Mouse (Mus musculus) NIH3T3 (cell line): Measurements from ENCODE around the gene Ddx21.
A peak's percentile ranks its signal among the peaks of the same experiment; 100 is the strongest.
"Not testable (repeated sequence)": the region's sequence is repeated elsewhere in the genome, so short reads cannot be mapped to it uniquely, and the experiment has no call there.

Source experiments
- DNase-seq: peaks from one replicate; pipeline ENCODE4 v3.0.0-alpha.2; 2012; ENCODE audit warnings: low read depth

The Ddx21 gene

GRCm38 (mm10) chr10:62602177-62603040 is at the start of gene Ddx21:
Gene Ddx21, minus strand, starts transcription at chr10:62602281.
- peak; percentile 92 for DNase-seq

GRCm38 (mm10) chr10:62650881-62651810 is 49.1 kb upstream of the Ddx21 start, which contains the start of gene Ddx50:
Gene Ddx50, minus strand, starts transcription at chr10:62651218.
- DNase-seq = peak; percentile 100

GRCm38 (mm10) chr10:62650358-62650782 is 48.3 kb upstream of the Ddx21 start:
- DNase-seq = peak; percentile 54

GRCm38 (mm10) chr10:62604161-62604560 is 2.1 kb upstream of the Ddx21 start:
- DNase-seq = no peak

GRCm38 (mm10) chr10:62603233-62604030 is 1.4 kb upstream of the Ddx21 start:
- no peak for DNase-seq

GRCm38 (mm10) chr10:62601833-62602176 is 276 bp downstream of the Ddx21 start:
- no peak for DNase-seq

GRCm38 (mm10) chr10:62601053-62601791 is 859 bp downstream of the Ddx21 start:
- DNase-seq = peak; percentile 33

- no peak for DNase-seq
Measured at GRCm38 (mm10) chr10:62600056-62600455, 2.0 kb downstream of the Ddx21 start.

GRCm38 (mm10) chr10:62599311-62599710 is 2.8 kb downstream of the Ddx21 start:
- not testable (repeated sequence) for DNase-seq

GRCm38 (mm10) chr10:62592496-62592895 is 9.6 kb downstream of the Ddx21 start:
- no peak for DNase-seq

- peak; percentile 97 for DNase-seq
Measured at GRCm38 (mm10) chr10:62590200-62590599, 11.9 kb downstream of the Ddx21 start.

GRCm38 (mm10) chr10:62588616-62589015 is 13.5 kb downstream of the Ddx21 start:
- DNase-seq = peak; percentile 26

GRCm38 (mm10) chr10:62583245-62583644 is 18.8 kb downstream of the Ddx21 start:
- DNase-seq = no peak

- no peak for DNase-seq
Measured at GRCm38 (mm10) chr10:62582701-62583100, 19.4 kb downstream of the Ddx21 start.

- no peak for DNase-seq
Measured at GRCm38 (mm10) chr10:62582263-62582662, 19.8 kb downstream of the Ddx21 start.

GRCm38 (mm10) chr10:62579129-62579528 is 23.0 kb downstream of the Ddx21 start:
- DNase-seq = not testable (repeated sequence)

GRCm38 (mm10) chr10:62578338-62579100 is 23.6 kb downstream of the Ddx21 start, which contains the start of gene Kif1bp:
Gene Kif1bp, minus strand, starts transcription at chr10:62578457.
- DNase-seq = peak; percentile 99

GRCm38 (mm10) chr10:62577673-62578337 is 24.3 kb downstream of the Ddx21 start:
- peak; percentile 56 for DNase-seq

- no peak for DNase-seq
Measured at GRCm38 (mm10) chr10:62575001-62575400, 27.1 kb downstream of the Ddx21 start.
